Mouse (Mus musculus) kidney, embryonic 15.5 days (tissue): ENCODE data around the gene Trem1. TPM values are rescaled to one million over a fixed set of nuclear protein-coding genes. Genes with fewer than 3 reads are reported as not detected.
A peak's percentile ranks its signal among the peaks of the same experiment; 100 is the strongest.

Source experiments
- ATAC-seq: fragments of 200-750 bp; cut with Nextera tagmentation; replicated peaks from 2 replicates; pipeline ENCODE4 v1.8.0; 2017; ENCODE audit warnings: moderate TSS enrichment; ENCODE audit not compliant: low FRiP score
- H3K27ac ChIP-seq: fragments of 300-500 bp; sonication (generic); 2 replicates; pipeline ENCODE4 v1.5.1; 2015; ENCODE audit warnings: mild to moderate bottlenecking, inconsistent platforms
- H3K27me3 ChIP-seq: fragments of 300-500 bp; sonication (generic); 2 replicates; pipeline ENCODE4 v1.6.1; 2015; ENCODE audit warnings: inconsistent platforms
- H3K36me3 ChIP-seq: fragments of 300-500 bp; sonication (generic); 2 replicates; pipeline ENCODE4 v1.6.1; 2015; ENCODE audit warnings: inconsistent platforms
- H3K4me1 ChIP-seq: fragments of 300-500 bp; sonication (generic); 2 replicates; pipeline ENCODE4 v1.6.1; 2015; ENCODE audit warnings: inconsistent platforms
- H3K4me2 ChIP-seq: fragments of 300-500 bp; sonication (generic); 2 replicates; pipeline ENCODE4 v1.6.1; 2015; ENCODE audit warnings: moderate library complexity, mild to moderate bottlenecking, inconsistent platforms
- H3K4me3 ChIP-seq: fragments of 300-500 bp; sonication (generic); replicated peaks from 2 replicates; pipeline ENCODE4 v1.5.1; 2015; ENCODE audit warnings: mild to moderate bottlenecking, inconsistent platforms
- H3K9ac ChIP-seq: fragments of 300-500 bp; sonication (generic); 2 replicates; pipeline ENCODE4 v1.6.1; 2015; ENCODE audit warnings: mild to moderate bottlenecking, inconsistent platforms
- H3K9me3 ChIP-seq: fragments of 300-500 bp; sonication (generic); replicated peaks from 2 replicates; pipeline ENCODE4 v1.6.1; 2016; ENCODE audit warnings: inconsistent platforms
- WGBS: fragments of 180-500 bp; shearing (Covaris S2); methylation state at CpG from one replicate; pipeline ENCODE4 v1.1.7; 2015; ENCODE audit warnings: mixed read lengths; 5-methylcytosine and 5-hydroxymethylcytosine counted together
- polyA plus RNA-seq: library from polyadenylated mRNA; unstranded; fragments of >200 nt; fragmentation: Nextera tagmentation; extraction: Ambion mirVana; gene quantifications from 2 replicates; pipeline ENCODE4 v1.2.1, GENCODE M21; 2015

The Trem1 gene
- polyA plus RNA-seq, 1 experiment from 2014 or later = 0.08 TPM

- Histone ChIP-seq H3K9me3 (no peaks in the 10 kb centered on the region), H3K4me1 (peaks cover 8% of the 10 kb centered on the region; the same call in 1 of the 2 replicates), H3K27ac (no peak overlapping the region), H3K27me3 (no peaks in the 10 kb centered on the region), H3K36me3 (no peaks in the 10 kb centered on the region), H3K4me3 (no peak overlapping the region), H3K4me2 (no peak overlapping the region), H3K9ac (no peak overlapping the region)
- no peak for ATAC-seq
- 76% methylated on average over 4 of the region's 4 CpGs for WGBS
Measured at GRCm38 (mm10) chr17:48269833-48270232, 37.3 kb downstream of the Trem1 start.

GRCm38 (mm10) chr17:48272158-48272557 lies 39.6 kb downstream of the Trem1 start:
- Histone ChIP-seq H3K9ac (no peak overlapping the region), H3K4me2 (no peak overlapping the region), H3K9me3 (no peaks in the 10 kb centered on the region), H3K4me3 (no peak overlapping the region), H3K27me3 (no peaks in the 10 kb centered on the region), H3K4me1 (no peaks in the 10 kb centered on the region), H3K36me3 (no peaks in the 10 kb centered on the region), H3K27ac (no peak overlapping the region)
- WGBS = 73% methylated on average over 5 of the region's 5 CpGs
- ATAC-seq = 0 out of 2 replicates have a peak, but pooled peaks have one; percentile 56

- Histone ChIP-seq H3K27me3 (no peaks in the 10 kb centered on the region), H3K4me3 (no peak overlapping the region), H3K9ac (no peak overlapping the region), H3K27ac (no peak overlapping the region), H3K36me3 (no peaks in the 10 kb centered on the region), H3K4me1 (no peaks in the 10 kb centered on the region), H3K9me3 (no peaks in the 10 kb centered on the region), H3K4me2 (no peak overlapping the region)
- WGBS = 94% methylated on average over 4 of the region's 4 CpGs
- ATAC-seq = no peak
Measured at GRCm38 (mm10) chr17:48272598-48272997, 40.0 kb downstream of the Trem1 start.

- Histone ChIP-seq H3K36me3 (no peaks in the 10 kb centered on the region), H3K4me3 (no peak overlapping the region), H3K27ac (no peak overlapping the region), H3K9me3 (no peaks in the 10 kb centered on the region), H3K4me1 (no peaks in the 10 kb centered on the region), H3K27me3 (no peaks in the 10 kb centered on the region), H3K4me2 (no peak overlapping the region), H3K9ac (no peak overlapping the region)
- WGBS = 81% methylated on average over 4 of the region's 4 CpGs
- no peak for ATAC-seq
Measured at GRCm38 (mm10) chr17:48274098-48274497, 41.5 kb downstream of the Trem1 start.

- WGBS = 34% methylated on average over 6 of the region's 6 CpGs
- Histone ChIP-seq H3K27me3 (no peaks in the 10 kb centered on the region), H3K9ac (no peak overlapping the region), H3K36me3 (no peaks in the 10 kb centered on the region), H3K27ac (no peak overlapping the region), H3K4me3 (no peak overlapping the region), H3K4me1 (no peaks in the 10 kb centered on the region), H3K4me2 (no peak overlapping the region), H3K9me3 (no peaks in the 10 kb centered on the region)
- no peak for ATAC-seq
Measured at GRCm38 (mm10) chr17:48274885-48275284, 42.3 kb downstream of the Trem1 start.

- Histone ChIP-seq H3K27me3 (no peaks in the 10 kb centered on the region), H3K9me3 (no peaks in the 10 kb centered on the region), H3K4me2 (no peak overlapping the region), H3K4me3 (no peak overlapping the region), H3K27ac (no peak overlapping the region), H3K9ac (no peak overlapping the region), H3K4me1 (0 out of 2 replicates have a peak, but pooled peaks cover under 1% of the 10 kb centered on the region), H3K36me3 (no peaks in the 10 kb centered on the region)
- no peak for ATAC-seq
- 65% methylated on average over 7 of the region's 7 CpGs for WGBS
Measured at GRCm38 (mm10) chr17:48275736-48276135, 43.2 kb downstream of the Trem1 start.

- peaks cover 15% of the 10 kb centered on the region for H3K4me1 ChIP-seq
- no peak for ATAC-seq
- H3K9ac ChIP-seq = no peak overlapping the region
Measured at GRCm38 (mm10) chr17:48278381-48278780, 45.8 kb downstream of the Trem1 start.

GRCm38 (mm10) chr17:48279002-48279401 lies 46.4 kb downstream of the Trem1 start:
- Histone ChIP-seq H3K4me2 (no peak overlapping the region), H3K36me3 (no peaks in the 10 kb centered on the region), H3K4me1 (peaks cover 15% of the 10 kb centered on the region), H3K9me3 (no peaks in the 10 kb centered on the region), H3K27me3 (no peaks in the 10 kb centered on the region), H3K27ac (no peak overlapping the region), H3K9ac (no peak overlapping the region), H3K4me3 (no peak overlapping the region)
- 78% methylated on average over 4 of the region's 4 CpGs for WGBS
- no peak for ATAC-seq

More at GRCm38 (mm10) chr17:48278381-48278780, 45.8 kb downstream of the Trem1 start:
- H3K27ac ChIP-seq = no peak overlapping the region
- H3K27me3 ChIP-seq = no peaks in the 10 kb centered on the region
- no peaks in the 10 kb centered on the region for H3K9me3 ChIP-seq
- H3K4me2 ChIP-seq = no peak overlapping the region
- no peaks in the 10 kb centered on the region for H3K36me3 ChIP-seq
- H3K4me3 ChIP-seq = no peak overlapping the region

GRCm38 (mm10) chr17:48280943-48281738 lies 48.6 kb downstream of the Trem1 start:
- Histone ChIP-seq H3K9me3 (no peaks in the 10 kb centered on the region), H3K36me3 (no peaks in the 10 kb centered on the region), H3K4me1 (peaks cover 15% of the 10 kb centered on the region), H3K9ac (no peak overlapping the region), H3K4me3 (peak overlapping the region; percentile 32), H3K4me2 (peak overlapping the region; percentile 55), H3K27me3 (no peaks in the 10 kb centered on the region), H3K27ac (peak overlapping the region; percentile 70)
- peak; percentile 70; the same call in 1 of the 2 replicates for ATAC-seq
- 37% methylated on average over 18 of the region's 18 CpGs for WGBS

- Histone ChIP-seq H3K4me1 (peaks cover 15% of the 10 kb centered on the region), H3K9ac (no peak overlapping the region), H3K27me3 (no peaks in the 10 kb centered on the region), H3K36me3 (no peaks in the 10 kb centered on the region), H3K27ac (peak overlapping the region; percentile 70), H3K4me3 (peak overlapping the region; percentile 32), H3K4me2 (peak overlapping the region; percentile 55), H3K9me3 (no peaks in the 10 kb centered on the region)
- no peak for ATAC-seq
- 5% methylated on average over 3 of the region's 3 CpGs for WGBS
Measured at GRCm38 (mm10) chr17:48281739-48282085, 49.1 kb downstream of the Trem1 start.

- no peak overlapping the region for H3K9ac ChIP-seq
- H3K9me3 ChIP-seq = no peaks in the 10 kb centered on the region
- no peaks in the 10 kb centered on the region for H3K36me3 ChIP-seq
- H3K27ac ChIP-seq = no peak overlapping the region
- H3K27me3 ChIP-seq = no peaks in the 10 kb centered on the region
- peaks cover 5% of the 10 kb centered on the region; the same call in 1 of the 2 replicates for H3K4me1 ChIP-seq
- ATAC-seq = no peak
- no peak overlapping the region for H3K4me2 ChIP-seq
- 24% methylated on average over 1 of the region's 1 CpGs for WGBS
- no peak overlapping the region for H3K4me3 ChIP-seq
Measured at GRCm38 (mm10) chr17:48286765-48287164, 54.2 kb downstream of the Trem1 start.

GRCm38 (mm10) chr17:48287276-48287675 lies 54.7 kb downstream of the Trem1 start:
- Histone ChIP-seq H3K4me2 (no peak overlapping the region), H3K36me3 (no peaks in the 10 kb centered on the region), H3K27me3 (no peaks in the 10 kb centered on the region), H3K4me1 (0 out of 2 replicates have a peak, but pooled peaks cover 3% of the 10 kb centered on the region), H3K27ac (no peak overlapping the region), H3K4me3 (no peak overlapping the region), H3K9ac (no peak overlapping the region), H3K9me3 (no peaks in the 10 kb centered on the region)
- ATAC-seq = no peak
- 71% methylated on average over 2 of the region's 2 CpGs for WGBS
